Mouse (Mus musculus) brain, embryonic 14.5 days (tissue): Measurements from ENCODE around the gene Usp49. TPM values are rescaled to one million over a fixed set of nuclear protein-coding genes. Genes with fewer than 3 reads are reported as not detected.
"Not testable (repeated sequence)": the region's sequence is repeated elsewhere in the genome, so short reads cannot be mapped to it uniquely, and the experiment has no call there.

ENCODE experiments used
- DNase-seq: peaks from one replicate; pipeline ENCODE4 v3.0.0-alpha.2; 2011; ENCODE audit warnings: low read depth
- CTCF ChIP-seq: fragments of 200-500 bp; IDR thresholded peaks from 2 replicates; pipeline ENCODE4 v1.5.1; 2012; ENCODE audit warnings: inconsistent platforms, mild to moderate bottlenecking, moderate library complexity, borderline replicate concordance; ENCODE audit not compliant: insufficient read depth, insufficient read length; ENCODE audit errors: extremely low read depth
- POLR2A ChIP-seq: fragments of 200-500 bp; IDR thresholded peaks from 2 replicates; pipeline ENCODE4 v1.6.1; 2012; ENCODE audit warnings: mild to moderate bottlenecking, inconsistent platforms, borderline replicate concordance; ENCODE audit not compliant: poor library complexity, insufficient read depth, insufficient read length, severe bottlenecking; ENCODE audit errors: extremely low read depth
- polyA plus RNA-seq: library from polyadenylated mRNA; depleted of rRNA; stranded (reverse); fragments of >200 nt; gene quantifications from 2 replicates; pipeline ENCODE4 v1.2.3, GENCODE M21; 2012

The Usp49 gene
- polyA plus RNA-seq, 1 experiment = 36.9 TPM

DNA sequence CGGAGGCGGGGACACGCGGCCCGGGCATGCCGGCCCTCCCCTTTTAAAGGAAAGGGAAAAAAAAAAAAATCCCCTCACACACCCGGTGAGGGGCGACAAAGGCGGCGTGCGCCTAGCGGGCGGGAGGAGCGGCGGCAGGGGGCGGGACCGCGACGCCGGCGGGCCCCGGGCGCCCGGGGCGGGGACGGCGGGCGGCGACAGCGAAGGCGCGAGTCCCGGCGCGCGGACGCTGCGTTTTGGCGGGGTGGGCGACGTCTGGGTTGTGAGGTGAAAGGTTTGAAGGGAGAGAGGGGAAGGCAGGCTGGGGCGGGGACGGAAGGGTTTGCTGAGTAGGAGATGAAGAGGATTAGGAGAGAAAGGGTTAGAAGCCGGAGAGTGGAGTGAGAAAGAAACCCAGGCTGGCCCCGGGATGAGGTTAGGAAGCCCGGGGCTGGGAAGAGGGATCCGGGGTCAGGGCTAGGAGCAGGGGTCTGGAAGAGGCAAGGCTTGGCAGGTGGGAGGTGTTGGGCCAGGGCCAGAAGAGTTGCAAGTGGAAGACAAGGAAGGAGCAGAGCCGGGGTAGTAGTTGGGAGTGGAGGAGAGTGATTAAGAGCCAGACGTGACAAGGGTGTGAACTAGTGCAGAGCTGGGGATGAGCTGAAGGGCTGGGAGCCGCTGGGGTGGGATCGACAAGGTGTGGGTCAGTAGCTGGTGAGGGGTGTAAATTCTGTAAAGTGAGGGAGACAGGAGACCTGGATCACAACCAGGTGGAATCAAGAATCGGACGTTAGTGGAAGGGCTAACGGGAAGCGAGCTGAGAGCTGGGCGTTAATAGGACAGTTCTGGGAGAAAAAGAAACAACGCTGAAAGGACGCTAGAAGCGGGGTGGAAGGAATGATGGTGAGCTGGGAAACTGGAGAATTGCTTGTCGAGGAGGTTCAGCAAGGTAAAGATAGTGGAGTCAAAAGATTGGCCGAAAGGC, 493 bp upstream of the Usp49 start:
- peak; percentile 74 for DNase-seq
- TF ChIP-seq CTCF (no peak), POLR2A (no peak; the same call in 1 of the 2 replicates)

DNA sequence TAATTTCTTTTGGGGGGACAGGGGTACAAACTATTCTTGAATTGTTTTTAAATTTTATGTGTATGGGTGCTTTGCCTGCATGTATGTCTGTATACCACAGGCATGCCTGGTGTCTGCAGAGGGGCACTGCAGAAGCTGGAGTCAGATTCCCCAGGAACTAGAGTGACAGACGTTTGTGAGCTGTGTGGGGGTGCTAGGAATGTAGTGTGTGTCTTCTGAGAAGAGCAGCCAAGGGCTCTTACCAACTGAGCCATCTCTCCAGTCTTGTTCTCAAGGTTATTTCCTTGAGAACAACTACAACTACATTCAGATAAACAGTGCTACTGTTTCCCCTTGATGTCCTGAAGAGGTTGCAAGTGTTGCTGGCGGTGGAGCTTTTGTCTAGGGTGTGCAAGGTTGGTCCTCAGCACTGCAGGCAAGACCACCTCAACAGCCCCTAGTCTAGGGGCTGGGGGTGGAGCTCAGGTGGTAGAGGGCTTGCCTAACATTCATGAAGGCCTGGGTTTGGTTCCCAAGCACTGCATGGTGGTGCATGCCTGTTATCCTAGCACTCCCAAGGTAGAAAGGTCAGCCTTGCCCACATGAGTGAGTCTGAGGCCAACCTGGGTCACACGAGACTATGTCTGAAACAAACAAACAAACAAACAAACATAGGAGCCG, 1.8 kb downstream of the Usp49 start:
- DNase-seq = no peak
- no peak for TF ChIP-seq CTCF
- TF ChIP-seq POLR2A = no peak

DNA sequence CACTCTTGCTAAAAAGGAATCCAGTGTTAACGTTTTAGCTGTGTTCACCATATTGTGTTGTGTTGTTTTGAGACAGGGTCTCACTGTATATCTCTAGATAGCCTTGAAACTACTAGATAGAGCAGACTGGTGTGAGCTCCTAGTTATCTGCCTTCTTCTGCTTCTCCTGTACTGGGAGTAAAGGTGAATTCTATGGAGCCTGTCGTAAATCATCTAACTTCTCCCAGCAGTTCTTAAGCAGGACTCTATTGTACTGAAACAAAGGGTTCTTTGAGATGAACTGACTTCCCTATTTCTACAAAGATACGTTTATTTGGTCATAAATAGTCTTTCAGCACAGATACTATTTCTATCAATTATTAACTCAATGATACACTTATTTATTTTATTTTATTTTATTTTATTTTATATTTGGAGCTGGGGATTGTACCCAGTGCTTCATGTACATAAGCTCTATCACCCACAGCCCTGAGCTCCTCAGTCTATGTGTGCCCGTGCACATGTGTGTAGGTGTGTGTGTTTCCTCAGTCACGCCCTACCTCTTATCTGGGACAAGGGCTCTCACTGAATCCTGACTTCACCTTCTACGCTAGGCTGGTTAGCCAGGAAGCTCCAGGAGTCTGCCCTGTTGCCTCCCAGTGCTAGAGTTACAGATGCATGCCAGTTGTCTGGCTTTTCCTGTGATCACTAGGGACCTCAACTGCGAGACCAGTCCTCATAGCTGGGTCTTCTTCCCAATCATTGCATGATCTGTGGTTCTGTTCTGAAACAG, 3.7 kb downstream of the Usp49 start:
- DNase-seq = no peak
- TF ChIP-seq CTCF (no peak), POLR2A (no peak)

DNA sequence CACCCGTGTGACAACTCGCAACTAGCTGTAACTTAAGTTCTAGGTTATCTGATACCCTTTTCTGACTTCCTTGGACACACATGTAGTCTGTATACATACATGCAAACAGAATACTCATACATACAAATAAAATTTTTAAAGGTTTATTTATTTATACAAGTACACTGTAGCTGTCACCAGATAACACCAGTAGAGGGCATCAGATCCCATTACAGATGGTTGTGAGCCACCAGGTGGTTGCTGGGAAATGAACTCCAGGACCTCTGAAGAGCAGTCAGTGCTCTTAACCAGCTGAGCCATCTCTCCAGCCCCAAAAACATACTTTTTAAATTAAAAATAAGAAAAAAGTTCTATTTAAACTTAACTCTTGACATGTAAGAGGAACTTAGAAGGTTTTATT, 12.5 kb downstream of the Usp49 start:
- DNase-seq = no peak
- peak; percentile 7; the same call in 1 of the 2 replicates for TF ChIP-seq CTCF
- TF ChIP-seq POLR2A = no peak

DNA sequence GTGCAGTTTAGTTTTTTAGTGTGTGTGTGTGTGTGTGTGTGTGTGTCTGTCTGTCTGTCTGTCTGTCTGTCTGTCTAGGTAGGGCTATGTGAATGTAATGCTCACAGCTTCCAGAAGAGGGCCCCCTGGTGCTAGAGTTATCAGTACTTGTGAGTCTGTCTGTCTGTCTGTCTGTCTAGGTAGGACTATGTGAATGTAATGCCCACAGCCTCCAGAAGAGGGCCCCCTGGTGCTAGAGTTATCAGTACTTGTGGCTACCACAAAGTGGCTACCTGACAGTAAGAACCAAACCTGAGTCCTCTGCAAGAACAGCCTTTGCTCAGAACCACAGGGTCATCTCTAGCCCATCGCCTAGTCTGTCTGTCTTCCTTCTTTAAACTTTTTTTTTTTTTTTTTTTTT, 16.2 kb downstream of the Usp49 start:
- TF ChIP-seq CTCF (peak; percentile 50; the same call in 1 of the 2 replicates), POLR2A (no peak)
- peak; percentile 58 for DNase-seq

DNA sequence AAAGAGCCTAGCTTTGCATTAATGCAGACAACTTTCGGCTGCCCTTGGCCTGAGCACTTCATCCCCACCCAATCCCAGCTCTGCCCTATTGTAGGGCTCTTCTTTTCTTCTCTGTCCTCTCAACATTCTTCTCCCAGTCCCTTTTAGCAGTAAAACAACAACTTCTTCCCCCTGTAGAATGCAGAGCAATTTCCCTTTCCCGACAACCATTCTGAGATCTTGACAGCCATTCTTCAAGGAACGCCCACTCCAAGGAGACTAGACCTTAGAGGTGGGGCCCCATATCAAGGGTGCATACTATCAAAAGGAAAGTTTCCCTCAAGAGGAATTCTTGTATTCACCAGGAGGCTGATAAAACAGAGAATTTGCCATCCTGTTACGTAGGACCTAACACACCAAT, 18.5 kb downstream of the Usp49 start:
- peak; percentile 40 for DNase-seq
- TF ChIP-seq POLR2A = no peak
- TF ChIP-seq CTCF = no peak

DNA sequence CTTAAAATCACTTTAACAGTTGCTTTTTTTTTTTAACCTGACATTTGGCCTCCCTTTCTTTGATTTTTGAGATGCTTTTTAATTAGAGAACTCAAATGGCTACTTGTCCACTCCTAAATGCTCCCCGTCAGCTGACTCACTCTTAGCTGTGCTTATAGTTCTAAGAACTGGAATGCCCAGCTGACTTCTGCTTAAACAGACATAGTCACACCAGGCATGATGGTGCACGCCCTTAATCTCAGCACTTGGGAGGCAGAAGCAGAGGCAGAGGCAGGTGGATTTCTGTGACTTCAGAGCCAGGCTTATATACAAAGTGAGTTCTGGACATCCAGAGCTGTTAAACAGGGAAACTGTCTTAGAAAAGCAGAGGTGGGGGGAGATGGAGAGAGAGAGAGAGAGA, 21.5 kb downstream of the Usp49 start:
- TF ChIP-seq CTCF (no peak), POLR2A (no peak)
- no peak for DNase-seq

DNA sequence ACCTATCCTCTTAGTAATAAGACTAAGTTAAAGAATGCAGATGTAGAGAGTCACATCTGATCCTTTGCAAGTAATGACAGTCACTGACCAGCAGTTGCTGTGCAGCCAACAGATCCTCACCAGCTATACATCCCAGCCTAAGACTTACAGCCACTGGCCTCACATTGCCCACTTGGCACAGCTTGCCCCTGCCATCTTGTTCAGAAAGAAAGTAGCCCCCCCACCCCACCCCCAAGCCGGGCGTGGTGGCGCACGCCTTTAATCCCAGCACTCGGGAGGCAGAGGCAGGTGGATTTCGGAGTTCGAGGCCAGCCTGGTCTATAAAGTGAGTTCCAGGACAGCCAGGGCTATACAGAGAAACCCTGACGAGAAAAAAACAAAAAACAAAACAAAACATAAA, 23.9 kb downstream of the Usp49 start:
- not testable (repeated sequence) for DNase-seq

DNA sequence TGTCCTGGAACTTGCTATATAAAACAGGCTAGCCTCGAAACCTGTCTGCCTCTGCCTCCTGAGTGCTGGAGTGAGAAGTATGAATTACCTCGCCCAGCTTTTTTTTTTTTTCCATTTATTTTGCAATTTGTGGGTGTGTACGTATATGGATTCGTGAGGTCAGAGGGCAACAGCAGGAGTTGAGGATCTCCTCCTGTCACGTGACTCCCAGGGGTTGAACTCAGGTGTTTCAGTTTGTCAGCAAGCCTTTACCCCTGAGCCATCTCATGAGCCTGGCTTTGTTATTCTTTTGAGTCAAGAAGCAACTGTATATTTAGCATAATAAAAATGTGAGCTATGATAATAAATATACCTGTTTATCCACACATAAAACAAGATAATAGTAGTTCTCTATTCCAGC, 25.2 kb downstream of the Usp49 start:
- no peak for TF ChIP-seq POLR2A
- no peak for TF ChIP-seq CTCF
- DNase-seq = no peak

DNA sequence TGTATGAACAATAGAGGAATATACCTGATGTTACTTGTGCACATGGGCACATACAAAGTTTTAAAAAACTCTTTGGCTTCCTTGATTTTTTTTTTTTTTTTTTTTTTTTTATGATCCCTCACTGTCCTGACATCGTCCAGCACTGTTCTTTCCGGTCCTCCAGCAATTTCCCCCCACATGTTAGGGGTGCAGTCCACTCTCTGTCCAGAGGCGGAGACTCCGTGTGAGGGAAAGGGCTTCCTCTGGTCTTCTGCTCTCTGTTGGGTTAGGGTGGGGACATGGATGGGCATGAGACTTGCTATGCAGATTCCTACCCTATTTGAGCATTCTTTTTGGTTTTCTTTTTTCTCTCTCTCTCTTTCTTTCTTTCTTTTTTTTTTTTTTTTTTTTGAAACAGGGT, 27.4 kb downstream of the Usp49 start:
- TF ChIP-seq CTCF = no peak
- no peak for TF ChIP-seq POLR2A
- no peak for DNase-seq

DNA sequence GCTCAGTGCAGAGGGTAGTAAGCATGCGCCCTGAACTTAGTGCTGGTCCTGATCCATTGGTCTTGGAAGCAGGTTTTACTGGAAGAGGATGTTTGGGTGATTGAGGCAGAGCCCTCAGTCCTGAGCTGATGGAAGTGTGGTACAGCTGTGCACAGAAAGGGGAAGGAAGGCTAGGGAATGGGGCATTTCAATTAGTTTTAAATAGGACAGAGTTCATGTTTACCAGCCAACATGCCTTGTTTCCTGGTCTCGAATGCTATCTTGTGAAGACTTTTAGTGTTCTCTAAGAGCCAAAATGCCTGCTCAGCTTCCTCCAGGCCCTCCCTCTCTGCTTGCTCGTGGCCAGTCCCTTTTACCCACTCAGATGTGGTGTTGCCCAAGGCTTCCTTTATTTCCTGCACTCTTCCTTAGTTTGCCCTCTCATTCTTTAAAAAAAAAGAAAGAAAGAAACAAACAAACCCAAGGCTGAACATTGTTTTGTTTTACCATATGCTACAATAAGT, 28.3 kb downstream of the Usp49 start:
- TF ChIP-seq POLR2A (no peak), CTCF (no peak)
- no peak for DNase-seq
